Mouse (Mus musculus) cortical plate, adult 2 months (tissue): ENCODE results near the gene Tbc1d16.

ENCODE experiments used
- CTCF ChIP-seq: fragments of 200-500 bp; IDR thresholded peaks from 2 replicates; pipeline ENCODE4 v1.5.1; 2011; ENCODE audit warnings: mild to moderate bottlenecking, control low read depth, low read length; ENCODE audit not compliant: insufficient read depth; ENCODE audit errors: extremely low read depth
- POLR2A ChIP-seq: fragments of 200-500 bp; IDR thresholded peaks from 2 replicates; pipeline ENCODE4 v1.6.1; 2011; ENCODE audit warnings: mild to moderate bottlenecking, low read length, control low read depth; ENCODE audit not compliant: insufficient read depth; ENCODE audit errors: extremely low read depth

- TF ChIP-seq POLR2A (0 out of 2 replicates have a peak, but pooled peaks have one; percentile 9), CTCF (no peak)
Measured at GRCm38 (mm10) chr11:119237568-119238304, 9.4 kb upstream of the Tbc1d16 start.
